Mouse (Mus musculus) kidney, embryonic 15.5 days (tissue): ENCODE measurements around the gene Smim9. TPM values are rescaled to one million over a fixed set of nuclear protein-coding genes. Genes with fewer than 3 reads are reported as not detected.

Experiments used
- ATAC-seq: fragments of 200-750 bp; cut with Nextera tagmentation; replicated peaks from 2 replicates; pipeline ENCODE4 v1.8.0; 2017; ENCODE audit warnings: moderate TSS enrichment; ENCODE audit not compliant: low FRiP score
- H3K27ac ChIP-seq: fragments of 300-500 bp; sonication (generic); 2 replicates; pipeline ENCODE4 v1.5.1; 2015; ENCODE audit warnings: mild to moderate bottlenecking, inconsistent platforms
- H3K27me3 ChIP-seq: fragments of 300-500 bp; sonication (generic); 2 replicates; pipeline ENCODE4 v1.6.1; 2015; ENCODE audit warnings: inconsistent platforms
- H3K36me3 ChIP-seq: fragments of 300-500 bp; sonication (generic); 2 replicates; pipeline ENCODE4 v1.6.1; 2015; ENCODE audit warnings: inconsistent platforms
- H3K4me1 ChIP-seq: fragments of 300-500 bp; sonication (generic); 2 replicates; pipeline ENCODE4 v1.6.1; 2015; ENCODE audit warnings: inconsistent platforms
- H3K4me2 ChIP-seq: fragments of 300-500 bp; sonication (generic); 2 replicates; pipeline ENCODE4 v1.6.1; 2015; ENCODE audit warnings: moderate library complexity, mild to moderate bottlenecking, inconsistent platforms
- H3K4me3 ChIP-seq: fragments of 300-500 bp; sonication (generic); replicated peaks from 2 replicates; pipeline ENCODE4 v1.5.1; 2015; ENCODE audit warnings: mild to moderate bottlenecking, inconsistent platforms
- H3K9ac ChIP-seq: fragments of 300-500 bp; sonication (generic); 2 replicates; pipeline ENCODE4 v1.6.1; 2015; ENCODE audit warnings: mild to moderate bottlenecking, inconsistent platforms
- H3K9me3 ChIP-seq: fragments of 300-500 bp; sonication (generic); replicated peaks from 2 replicates; pipeline ENCODE4 v1.6.1; 2016; ENCODE audit warnings: inconsistent platforms
- WGBS: fragments of 180-500 bp; shearing (Covaris S2); methylation state at CpG from one replicate; pipeline ENCODE4 v1.1.7; 2015; ENCODE audit warnings: mixed read lengths; 5-methylcytosine and 5-hydroxymethylcytosine counted together
- polyA plus RNA-seq: library from polyadenylated mRNA; unstranded; fragments of >200 nt; fragmentation: Nextera tagmentation; extraction: Ambion mirVana; gene quantifications from 2 replicates; pipeline ENCODE4 v1.2.1, GENCODE M21; 2015

Gene Smim9
- polyA plus RNA-seq, 1 experiment from 2014 or later = not detected

DNA sequence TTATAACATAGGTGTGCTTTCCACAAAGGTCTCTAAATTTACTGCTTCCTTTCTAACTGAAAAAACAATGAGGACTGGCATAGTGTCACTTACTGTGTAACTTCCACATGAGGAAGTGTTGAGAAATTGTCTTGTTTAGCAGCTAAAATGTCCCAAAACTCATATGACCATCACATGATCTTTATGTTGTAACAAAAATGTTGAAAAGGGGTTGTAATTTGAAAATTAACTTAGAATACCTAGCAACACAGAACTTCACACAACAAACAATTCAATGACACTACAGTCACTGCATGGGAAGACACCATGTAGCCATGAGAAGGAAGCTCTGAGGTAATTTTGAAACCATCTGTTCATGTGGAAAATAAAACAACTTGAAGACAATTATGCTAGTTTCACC, 36.7 kb downstream of the Smim9 start:
- H3K27me3 ChIP-seq = no peaks in the 10 kb centered on the region
- no peak overlapping the region for H3K27ac ChIP-seq
- H3K4me2 ChIP-seq = no peak overlapping the region
- H3K9ac ChIP-seq = no peak overlapping the region
- no peaks in the 10 kb centered on the region for H3K9me3 ChIP-seq
- no peak for ATAC-seq
- H3K4me3 ChIP-seq = no peak overlapping the region
- H3K36me3 ChIP-seq = peaks cover 11% of the 10 kb centered on the region; the same call in 1 of the 2 replicates
- no peaks in the 10 kb centered on the region for H3K4me1 ChIP-seq

DNA sequence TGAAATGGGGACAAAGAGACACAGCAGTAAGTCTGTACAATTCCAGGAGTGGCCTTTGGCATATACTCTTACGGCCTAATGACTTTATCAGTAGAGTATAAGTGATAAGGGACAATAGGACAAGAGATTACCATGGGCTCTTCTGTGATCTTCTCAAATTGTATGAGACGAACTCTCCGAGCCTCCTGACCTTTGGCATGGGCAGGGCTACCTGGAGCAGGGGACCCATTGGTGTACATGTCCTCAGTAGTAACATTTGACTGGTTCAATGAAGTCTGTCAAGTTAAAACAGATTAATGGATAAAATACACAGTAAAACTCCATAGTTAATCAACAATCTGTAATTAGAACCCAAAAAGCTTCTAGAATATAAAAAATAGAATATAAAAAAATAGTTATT, 38.0 kb downstream of the Smim9 start:
- ATAC-seq = no peak

DNA sequence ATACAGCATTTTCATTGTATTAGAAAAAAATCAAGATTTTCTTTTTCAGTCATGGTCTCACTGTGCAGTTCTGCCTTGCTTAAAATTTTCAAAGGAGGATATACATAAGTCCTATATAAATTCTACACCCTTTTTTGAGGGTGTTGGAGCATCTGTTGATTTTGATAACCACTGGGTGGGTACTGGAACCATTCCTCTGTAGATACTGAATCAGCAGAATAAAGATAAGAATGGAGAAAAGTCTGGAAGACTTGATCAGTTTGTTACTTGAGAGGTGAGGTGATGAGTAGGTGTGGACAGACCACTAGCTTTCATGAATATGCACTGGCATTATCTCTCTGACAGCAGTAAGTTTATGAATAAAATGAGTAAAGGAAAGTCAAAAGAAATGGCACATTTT, 48.0 kb downstream of the Smim9 start:
- Histone ChIP-seq H3K27me3 (no peaks in the 10 kb centered on the region), H3K9ac (no peak overlapping the region), H3K4me2 (no peak overlapping the region), H3K4me1 (no peaks in the 10 kb centered on the region), H3K27ac (no peak overlapping the region), H3K4me3 (no peak overlapping the region), H3K36me3 (peaks cover 24% of the 10 kb centered on the region), H3K9me3 (no peaks in the 10 kb centered on the region)
- ATAC-seq = no peak

More for the DNA sequence above, 38.0 kb downstream of the Smim9 start:
- Histone ChIP-seq H3K27ac (no peak overlapping the region), H3K9ac (no peak overlapping the region), H3K4me3 (no peak overlapping the region), H3K27me3 (no peaks in the 10 kb centered on the region), H3K9me3 (no peaks in the 10 kb centered on the region), H3K36me3 (peaks cover 11% of the 10 kb centered on the region; the same call in 1 of the 2 replicates), H3K4me1 (no peaks in the 10 kb centered on the region), H3K4me2 (no peak overlapping the region)
- 84% methylated on average over 3 of the region's 3 CpGs for WGBS

GRCm38 (mm10) chrX:75102293-75102692, 61.3 kb downstream of the Smim9 start:
- no peak for ATAC-seq
- no peaks in the 10 kb centered on the region for H3K4me1 ChIP-seq
- H3K4me2 ChIP-seq = no peak overlapping the region
- 85% methylated on average over 6 of the region's 6 CpGs for WGBS
- H3K9me3 ChIP-seq = no peaks in the 10 kb centered on the region
- no peaks in the 10 kb centered on the region for H3K27me3 ChIP-seq
- no peak overlapping the region for H3K27ac ChIP-seq
- H3K36me3 ChIP-seq = peaks cover 74% of the 10 kb centered on the region
- H3K4me3 ChIP-seq = no peak overlapping the region
- no peak overlapping the region for H3K9ac ChIP-seq

GRCm38 (mm10) chrX:75098799-75099198, 64.8 kb downstream of the Smim9 start:
- 85% methylated on average over 8 of the region's 8 CpGs for WGBS
- no peak for ATAC-seq
- no peak overlapping the region for H3K9ac ChIP-seq
- H3K36me3 ChIP-seq = peaks cover 45% of the 10 kb centered on the region
- no peaks in the 10 kb centered on the region for H3K9me3 ChIP-seq
- H3K4me3 ChIP-seq = no peak overlapping the region
- H3K4me2 ChIP-seq = no peak overlapping the region
- H3K4me1 ChIP-seq = no peaks in the 10 kb centered on the region
- no peak overlapping the region for H3K27ac ChIP-seq
- no peaks in the 10 kb centered on the region for H3K27me3 ChIP-seq

DNA sequence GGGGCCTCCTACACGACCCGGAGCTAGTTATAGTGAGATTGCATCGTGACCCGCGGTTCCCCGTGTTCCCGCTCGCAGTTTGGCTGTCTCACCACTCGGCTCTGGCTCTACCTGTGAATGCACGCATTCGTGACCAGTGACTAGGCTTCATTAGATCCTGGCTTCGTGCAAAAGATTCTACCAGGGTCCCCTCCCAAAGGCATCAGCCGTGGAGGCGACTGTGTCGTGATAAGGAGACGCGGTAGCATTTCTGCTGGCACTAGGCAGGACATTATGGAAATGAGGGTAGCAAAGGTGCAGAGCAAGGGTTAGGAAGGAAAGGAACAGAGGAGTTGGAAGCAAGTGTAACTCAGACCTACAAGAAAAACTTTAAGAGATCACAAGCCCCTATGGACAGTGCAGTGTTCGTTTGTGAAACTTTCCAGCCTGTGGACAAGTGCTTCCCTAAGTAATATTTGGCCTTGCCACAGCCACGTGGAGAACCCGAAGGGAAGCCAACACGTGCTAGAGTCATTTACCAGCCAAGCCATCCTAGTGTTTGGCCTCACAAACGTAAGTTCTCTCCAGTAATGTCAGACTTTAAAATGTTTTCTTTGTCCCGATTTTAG, 67.3 kb downstream of the Smim9 start:
- H3K9ac ChIP-seq = peak overlapping the region; percentile 55
- H3K4me2 ChIP-seq = peak overlapping the region; percentile 60
- H3K27ac ChIP-seq = peak overlapping the region; percentile 81
- H3K9me3 ChIP-seq = no peaks in the 10 kb centered on the region
- peak overlapping the region; percentile 60 for H3K4me3 ChIP-seq
- WGBS = 19% methylated on average over 23 of the region's 23 CpGs
- no peaks in the 10 kb centered on the region for H3K27me3 ChIP-seq
- H3K36me3 ChIP-seq = peaks cover 25% of the 10 kb centered on the region
- no peaks in the 10 kb centered on the region for H3K4me1 ChIP-seq
- ATAC-seq = no peak; the same call in none of the 2 replicates

Other genes with a start within 250 kb of the Smim9 start
- gene Gab3, start 78.3 kb downstream of the Smim9 start, polyA plus RNA-seq = 1.9 and 2.4 TPM in 2 replicates
- 144 and 173 TPM in 2 replicates for gene Dkc1, start 67.9 kb downstream of the Smim9 start, polyA plus RNA-seq
- gene Mpp1, start 32.8 kb downstream of the Smim9 start, polyA plus RNA-seq = 52.6 and 56.9 TPM in 2 replicates
- gene Fundc2, start 218.6 kb upstream of the Smim9 start, polyA plus RNA-seq = 50.3 and 68.0 TPM in 2 replicates
- 2.9 and 3.4 TPM in 2 replicates for gene F8, start 218.8 kb upstream of the Smim9 start, polyA plus RNA-seq